Mouse (Mus musculus) liver, embryonic 15.5 days (tissue): ENCODE measurements around the gene Ube2s. TPM values are rescaled to one million over a fixed set of nuclear protein-coding genes. Genes with fewer than 3 reads are reported as not detected.
A peak's percentile ranks its signal among the peaks of the same experiment; 100 is the strongest.
"Not testable (repeated sequence)": the region's sequence is repeated elsewhere in the genome, so short reads cannot be mapped to it uniquely, and the experiment has no call there.

Source experiments
- ATAC-seq: fragments of 200-750 bp; cut with Nextera tagmentation; 2 replicates; pipeline ENCODE4 v1.8.0; 2017; ENCODE audit warnings: moderate number of reproducible peaks, mild to moderate bottlenecking, moderate library complexity; ENCODE audit not compliant: insufficient read depth
- H3K27ac ChIP-seq: fragments of 300-500 bp; sonication (generic); replicated peaks from 2 replicates; pipeline ENCODE4 v1.5.1; 2015; ENCODE audit warnings: mild to moderate bottlenecking, inconsistent platforms
- H3K27me3 ChIP-seq: fragments of 300-500 bp; sonication (generic); 2 replicates; pipeline ENCODE4 v1.6.1; 2015; ENCODE audit warnings: mild to moderate bottlenecking, inconsistent platforms
- H3K36me3 ChIP-seq: fragments of 300-500 bp; sonication (generic); replicated peaks from 2 replicates; pipeline ENCODE4 v1.6.1; 2015; ENCODE audit warnings: moderate library complexity, mild to moderate bottlenecking, inconsistent platforms
- H3K4me1 ChIP-seq: fragments of 300-500 bp; sonication (generic); replicated peaks from 2 replicates; pipeline ENCODE4 v1.6.1; 2015; ENCODE audit warnings: inconsistent platforms
- H3K4me2 ChIP-seq: fragments of 300-500 bp; sonication (generic); 2 replicates; pipeline ENCODE4 v1.6.1; 2015; ENCODE audit warnings: moderate library complexity, mild to moderate bottlenecking, inconsistent platforms
- H3K4me3 ChIP-seq: fragments of 300-500 bp; sonication (generic); replicated peaks from 2 replicates; pipeline ENCODE4 v1.5.1; 2015; ENCODE audit warnings: mild to moderate bottlenecking, inconsistent platforms
- H3K9ac ChIP-seq: fragments of 300-500 bp; sonication (generic); 2 replicates; pipeline ENCODE4 v1.6.1; 2015; ENCODE audit warnings: moderate library complexity, mild to moderate bottlenecking, inconsistent platforms
- H3K9me3 ChIP-seq: fragments of 300-500 bp; sonication (generic); replicated peaks from 2 replicates; pipeline ENCODE4 v1.6.1; 2016; ENCODE audit warnings: inconsistent platforms
- WGBS: fragments of 180-500 bp; shearing (Covaris S2); methylation state at CpG from one replicate; pipeline ENCODE4 v1.1.7; 2015; ENCODE audit warnings: mixed read lengths; ENCODE audit not compliant: insufficient replicate concordance; 5-methylcytosine and 5-hydroxymethylcytosine counted together
- polyA plus RNA-seq: library from polyadenylated mRNA; unstranded; fragments of >200 nt; fragmentation: Nextera tagmentation; extraction: Ambion mirVana; gene quantifications from 2 replicates; pipeline ENCODE4 v1.2.1, GENCODE M21; 2015

Ube2s gene
- polyA plus RNA-seq, 1 experiment from 2014 or later, result 302 TPM

GRCm38 (mm10) chr7:4843604-4844244 lies 31.3 kb upstream of the Ube2s start:
- no peak for ATAC-seq
- WGBS, result 2% methylated on average over 34 of the region's 34 CpGs

DNA sequence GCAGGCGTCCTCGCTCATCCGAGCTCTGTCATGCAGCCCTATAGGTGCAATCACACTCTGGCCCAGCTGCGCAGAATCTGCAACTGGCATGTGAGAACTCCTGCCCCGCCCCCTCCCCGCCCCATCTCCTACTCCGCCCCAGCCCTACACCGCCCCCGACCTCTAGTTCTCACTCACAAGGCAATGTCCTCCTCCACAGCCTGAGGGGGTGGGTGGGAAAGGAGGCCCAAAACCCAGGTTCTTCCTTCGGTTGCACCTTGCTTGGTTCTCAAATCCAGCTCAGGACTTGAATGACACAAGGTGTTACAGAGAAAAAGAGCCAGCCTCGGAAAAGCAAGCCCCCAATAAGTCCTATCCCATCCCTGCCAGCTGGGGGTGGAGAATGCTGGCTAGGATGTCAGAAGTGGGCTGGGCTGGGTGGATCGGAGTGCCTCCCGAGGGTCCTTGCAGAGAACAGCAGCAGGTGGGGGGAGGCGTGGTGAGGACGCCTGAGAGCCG lies 30.3 kb upstream of the Ube2s start:
- Histone ChIP-seq H3K4me2 (no peak overlapping the region), H3K4me1 (no peaks in the 10 kb centered on the region), H3K9ac (no peak overlapping the region), H3K36me3 (no peaks in the 10 kb centered on the region), H3K27me3 (peaks cover 96% of the 10 kb centered on the region), H3K9me3 (no peaks in the 10 kb centered on the region), H3K27ac (no peak overlapping the region), H3K4me3 (no peak overlapping the region)
- 2% methylated on average over 16 of the region's 16 CpGs for WGBS
- no peak for ATAC-seq

More at GRCm38 (mm10) chr7:4843604-4844244, 31.3 kb upstream of the Ube2s start:
- Histone ChIP-seq H3K4me3 (no peak overlapping the region), H3K27ac (no peak overlapping the region), H3K27me3 (peaks cover 86% of the 10 kb centered on the region), H3K9ac (no peak overlapping the region), H3K9me3 (no peaks in the 10 kb centered on the region), H3K4me2 (no peak overlapping the region), H3K36me3 (no peaks in the 10 kb centered on the region), H3K4me1 (no peaks in the 10 kb centered on the region)

DNA sequence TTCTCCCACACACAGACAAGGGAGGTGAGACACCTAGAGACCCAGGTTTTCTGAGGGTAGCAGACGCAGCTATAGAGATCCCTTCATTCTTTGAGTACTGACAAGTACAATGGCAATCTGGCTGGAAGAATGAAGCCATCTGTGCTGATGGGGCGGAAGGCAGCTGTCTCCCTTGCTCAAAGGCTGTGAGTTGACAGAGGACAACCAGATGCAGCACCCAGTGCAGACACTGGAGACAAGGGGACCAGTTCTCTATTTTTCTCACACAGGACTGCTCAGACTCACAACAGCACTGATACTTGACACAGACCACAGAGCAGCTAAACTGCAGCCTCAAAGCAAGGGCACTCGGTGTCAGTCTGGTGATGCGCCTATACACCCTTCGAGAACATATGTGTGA lies 29.7 kb upstream of the Ube2s start:
- 49% methylated on average over 5 of the region's 5 CpGs for WGBS
- Histone ChIP-seq H3K36me3 (no peaks in the 10 kb centered on the region), H3K4me1 (no peaks in the 10 kb centered on the region), H3K4me3 (no peak overlapping the region), H3K4me2 (no peak overlapping the region), H3K9me3 (no peaks in the 10 kb centered on the region), H3K27me3 (peaks cover 98% of the 10 kb centered on the region), H3K27ac (no peak overlapping the region), H3K9ac (no peak overlapping the region)
- ATAC-seq, result no peak

- Histone ChIP-seq H3K4me1 (peaks cover 7% of the 10 kb centered on the region), H3K9ac (no peak overlapping the region), H3K27me3 (peaks cover 95% of the 10 kb centered on the region), H3K9me3 (no peaks in the 10 kb centered on the region), H3K27ac (no peak overlapping the region), H3K4me3 (no peak overlapping the region), H3K36me3 (no peaks in the 10 kb centered on the region), H3K4me2 (no peak overlapping the region)
- WGBS, result 16% methylated on average over 1 of the region's 1 CpGs
- no peak for ATAC-seq
Observed at GRCm38 (mm10) chr7:4837639-4838038, 25.2 kb upstream of the Ube2s start.

GRCm38 (mm10) chr7:4836351-4836792 lies 24.0 kb upstream of the Ube2s start:
- under 1% methylated on average over 43 of the region's 51 CpGs for WGBS
- Histone ChIP-seq H3K4me1 (peaks cover 7% of the 10 kb centered on the region), H3K36me3 (no peaks in the 10 kb centered on the region), H3K9ac (no peak overlapping the region), H3K9me3 (no peaks in the 10 kb centered on the region), H3K4me3 (peak overlapping the region; percentile 33), H3K27me3 (peaks cover 95% of the 10 kb centered on the region), H3K27ac (no peak overlapping the region), H3K4me2 (peak overlapping the region; percentile 64)
- no peak for ATAC-seq

DNA sequence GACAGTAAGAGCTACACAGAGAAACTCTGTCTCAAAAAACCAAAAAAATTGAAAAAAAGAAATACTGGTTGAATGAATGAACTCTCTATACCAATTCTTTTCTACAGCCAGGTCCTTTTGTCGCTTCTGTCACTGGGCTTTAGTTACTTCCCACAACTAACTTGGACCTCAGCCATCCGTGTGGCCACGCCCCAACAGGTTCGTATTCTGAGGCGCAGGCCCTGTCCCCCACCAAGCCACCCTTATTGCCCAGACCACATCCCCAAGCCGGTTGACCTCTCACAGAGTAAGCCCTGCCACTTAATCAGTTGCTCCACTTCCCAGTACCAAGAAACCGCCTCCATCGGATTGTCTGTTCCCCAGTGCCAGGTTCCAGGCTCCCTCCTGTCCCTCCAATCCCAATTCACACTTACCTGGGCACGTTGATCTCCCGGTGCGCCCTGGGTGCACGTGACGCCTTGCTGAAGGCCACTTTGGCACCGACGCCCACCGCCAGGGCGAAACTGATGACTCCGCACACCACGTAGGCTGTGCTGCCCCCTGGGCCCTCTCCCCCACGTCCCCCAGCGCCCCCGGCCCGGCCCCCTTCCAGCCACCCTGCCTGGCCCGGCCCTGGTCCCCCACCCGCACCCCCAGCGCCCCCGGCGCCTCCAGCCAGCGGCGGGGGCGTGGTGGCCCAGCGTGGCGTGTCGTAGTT lies 23.4 kb upstream of the Ube2s start:
- Histone ChIP-seq H3K4me3 (peak overlapping the region; percentile 33), H3K9me3 (no peaks in the 10 kb centered on the region), H3K27me3 (peaks cover 95% of the 10 kb centered on the region), H3K27ac (no peak overlapping the region), H3K9ac (no peak overlapping the region), H3K4me1 (peaks cover 7% of the 10 kb centered on the region), H3K36me3 (no peaks in the 10 kb centered on the region), H3K4me2 (peak overlapping the region; percentile 64)
- no peak for ATAC-seq
- WGBS, result 5% methylated on average over 34 of the region's 34 CpGs

DNA sequence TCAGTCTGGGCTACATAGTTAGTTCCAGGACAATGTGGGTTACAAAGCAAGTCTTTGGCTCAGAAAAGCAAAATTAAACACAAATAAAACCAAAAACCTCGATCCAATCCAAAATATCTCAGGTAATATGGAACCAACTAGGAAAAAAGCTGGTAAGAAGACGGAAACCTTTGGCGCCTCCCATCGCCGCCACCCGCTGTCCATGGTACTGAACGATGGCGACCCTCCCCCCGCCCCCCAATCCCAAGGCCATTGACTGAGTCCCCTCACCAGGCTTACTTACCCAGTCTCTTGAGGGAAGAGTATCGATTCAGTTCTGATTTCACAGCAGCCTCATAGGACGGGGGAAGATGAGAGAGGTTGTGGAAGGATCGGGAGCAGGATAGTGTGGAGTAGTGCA lies 18.1 kb upstream of the Ube2s start:
- H3K36me3 ChIP-seq, result no peaks in the 10 kb centered on the region
- no peak overlapping the region for H3K4me3 ChIP-seq
- H3K27ac ChIP-seq, result no peak overlapping the region
- ATAC-seq, result no peak
- H3K9me3 ChIP-seq, result no peaks in the 10 kb centered on the region
- H3K4me2 ChIP-seq, result no peak overlapping the region
- 6% methylated on average over 12 of the region's 12 CpGs for WGBS
- no peak overlapping the region for H3K9ac ChIP-seq
- H3K4me1 ChIP-seq, result no peaks in the 10 kb centered on the region
- peaks cover 57% of the 10 kb centered on the region for H3K27me3 ChIP-seq

- H3K4me1 ChIP-seq, result no peaks in the 10 kb centered on the region
- H3K4me3 ChIP-seq, result no peak overlapping the region
- H3K27ac ChIP-seq, result no peak overlapping the region
- H3K9me3 ChIP-seq, result no peaks in the 10 kb centered on the region
- 22% methylated on average over 4 of the region's 4 CpGs for WGBS
- ATAC-seq, result no peak
- no peak overlapping the region for H3K4me2 ChIP-seq
- peaks cover 11% of the 10 kb centered on the region for H3K27me3 ChIP-seq
- H3K36me3 ChIP-seq, result no peaks in the 10 kb centered on the region
- H3K9ac ChIP-seq, result no peak overlapping the region
Observed at GRCm38 (mm10) chr7:4825365-4825764, 13.0 kb upstream of the Ube2s start.

- no peak overlapping the region for H3K9ac ChIP-seq
- no peaks in the 10 kb centered on the region for H3K9me3 ChIP-seq
- no peak overlapping the region for H3K27ac ChIP-seq
- no peaks in the 10 kb centered on the region for H3K4me1 ChIP-seq
- no peaks in the 10 kb centered on the region for H3K36me3 ChIP-seq
- peaks cover 5% of the 10 kb centered on the region; the same call in 1 of the 2 replicates for H3K27me3 ChIP-seq
- H3K4me3 ChIP-seq, result no peak overlapping the region
- H3K4me2 ChIP-seq, result no peak overlapping the region
- WGBS, result 61% methylated on average over 6 of the region's 6 CpGs
- no peak for ATAC-seq
Observed at GRCm38 (mm10) chr7:4822162-4822907, 9.9 kb upstream of the Ube2s start.

- Histone ChIP-seq H3K36me3 (no peaks in the 10 kb centered on the region), H3K27ac (no peak overlapping the region), H3K9ac (no peak overlapping the region), H3K4me2 (no peak overlapping the region), H3K27me3 (peaks cover 5% of the 10 kb centered on the region; the same call in 1 of the 2 replicates), H3K9me3 (no peaks in the 10 kb centered on the region), H3K4me3 (no peak overlapping the region), H3K4me1 (no peaks in the 10 kb centered on the region)
- ATAC-seq, result no peak
- 61% methylated on average over 4 of the region's 4 CpGs for WGBS
Observed at GRCm38 (mm10) chr7:4821690-4822089, 9.3 kb upstream of the Ube2s start.

GRCm38 (mm10) chr7:4820925-4821324 lies 8.5 kb upstream of the Ube2s start:
- H3K4me1 ChIP-seq, H3K27ac ChIP-seq, H3K4me3 ChIP-seq, H3K4me2 ChIP-seq, H3K27me3 ChIP-seq, H3K9me3 ChIP-seq, H3K9ac ChIP-seq, H3K36me3 ChIP-seq, ATAC-seq: not testable (repeated sequence)
- 60% methylated on average over 7 of the region's 7 CpGs for WGBS
